Mouse (Mus musculus) midbrain, postnatal 0 days (tissue): ENCODE results near the gene Cbr1. TPM values are rescaled to one million over a fixed set of nuclear protein-coding genes. Genes with fewer than 3 reads are reported as not detected.
A peak's percentile ranks its signal among the peaks of the same experiment; 100 is the strongest.

Source experiments
- ATAC-seq: fragments of 200-750 bp; cut with Nextera tagmentation; 2 replicates; pipeline ENCODE4 v1.8.0; 2017; ENCODE audit warnings: moderate number of reproducible peaks, mild to moderate bottlenecking, moderate TSS enrichment, moderate library complexity; ENCODE audit not compliant: low FRiP score
- DNase-seq: peaks from one replicate; pipeline ENCODE4 v3.0.0-alpha.2; 2015; ENCODE audit warnings: low spot score
- H3K27ac ChIP-seq: fragments of 300-500 bp; sonication (generic); 2 replicates; pipeline ENCODE4 v1.5.1; 2014; ENCODE audit warnings: low read depth, mild to moderate bottlenecking, low read length, mixed read lengths
- H3K27me3 ChIP-seq: fragments of 300-500 bp; sonication (generic); 2 replicates; pipeline ENCODE4 v1.6.1; 2014; ENCODE audit warnings: low read length, control low read depth, mixed read lengths; ENCODE audit not compliant: insufficient read depth
- H3K36me3 ChIP-seq: fragments of 300-500 bp; sonication (generic); 2 replicates; pipeline ENCODE4 v1.6.1; 2014; ENCODE audit warnings: low read length, control low read depth, mixed read lengths; ENCODE audit not compliant: insufficient read depth
- H3K4me1 ChIP-seq: fragments of 300-500 bp; sonication (generic); 2 replicates; pipeline ENCODE4 v1.6.1; 2014; ENCODE audit warnings: mild to moderate bottlenecking, control low read depth, antibody characterized with exemption, low read length, mixed read lengths; ENCODE audit not compliant: insufficient read depth
- H3K4me2 ChIP-seq: fragments of 300-500 bp; sonication (generic); 2 replicates; pipeline ENCODE4 v1.6.1; 2014; ENCODE audit warnings: low read depth, mild to moderate bottlenecking, low read length, mixed read lengths; ENCODE audit not compliant: poor library complexity, severe bottlenecking
- H3K4me3 ChIP-seq: fragments of 300-500 bp; sonication (generic); 2 replicates; pipeline ENCODE4 v1.5.1; 2014; ENCODE audit warnings: low read depth, mild to moderate bottlenecking, low read length, moderate library complexity
- H3K9ac ChIP-seq: fragments of 300-500 bp; sonication (generic); replicated peaks from 2 replicates; pipeline ENCODE4 v1.6.1; 2014; ENCODE audit warnings: mild to moderate bottlenecking, low read length, moderate library complexity, mixed read lengths; ENCODE audit not compliant: poor library complexity, severe bottlenecking
- H3K9me3 ChIP-seq: fragments of 300-500 bp; sonication (generic); 2 replicates; pipeline ENCODE4 v1.6.1; 2016; ENCODE audit warnings: low read length, control low read depth
- CTCF ChIP-seq: IDR thresholded peaks from 2 replicates; pipeline ENCODE4 v1.5.1; 2016; ENCODE audit warnings: antibody characterized with exemption, mild to moderate bottlenecking
- WGBS: fragments of 180-500 bp; shearing (Covaris S2); extraction: QIAGEN DNeasy Blood & Tissue Kit; methylation state at CpG from one replicate; pipeline ENCODE4 v1.1.7; 2014; 5-methylcytosine and 5-hydroxymethylcytosine counted together
- polyA plus RNA-seq: library from polyadenylated mRNA; unstranded; fragments of >200 nt; fragmentation: Nextera tagmentation; extraction: Ambion mirVana; gene quantifications from 2 replicates; pipeline ENCODE4 v1.2.1, GENCODE M21; 2015
- total RNA-seq: library from RNA; depleted of rRNA; stranded (reverse); fragments of >200 nt; gene quantifications from 2 replicates; pipeline ENCODE4 v1.2.3, GENCODE M21; 2014

Gene Cbr1
- total and polyA plus RNA-seq, 2 experiments from 2014 or later = 103 to 111 TPM

DNA sequence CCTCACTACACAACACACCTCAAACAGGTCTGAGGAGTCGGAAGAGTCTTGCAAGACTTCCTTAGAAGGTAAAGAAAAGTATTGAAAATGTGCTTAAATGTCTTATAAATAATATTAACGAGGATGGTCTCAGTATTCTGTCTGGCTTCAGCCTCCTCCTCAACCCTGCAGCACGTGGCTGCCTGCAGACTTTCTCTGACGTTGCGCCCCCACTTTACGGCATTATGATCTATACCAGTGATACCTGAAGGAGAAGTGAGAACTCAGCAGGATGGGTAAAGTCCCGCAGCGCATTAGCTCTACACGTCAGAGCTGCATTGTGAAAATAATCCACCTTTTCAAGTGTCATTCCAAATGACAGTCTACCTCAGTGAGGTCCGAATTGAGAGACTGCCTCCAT is 11.2 kb upstream of the Cbr1 start:
- DNase-seq = no peak
- Histone ChIP-seq H3K27me3 (no peaks in the 10 kb centered on the region), H3K36me3 (peaks cover 59% of the 10 kb centered on the region), H3K27ac (no peak overlapping the region), H3K4me3 (no peak overlapping the region), H3K9me3 (no peaks in the 10 kb centered on the region), H3K9ac (no peak overlapping the region), H3K4me2 (no peak overlapping the region), H3K4me1 (no peaks in the 10 kb centered on the region)
- WGBS = 88% methylated on average over 10 of the region's 10 CpGs
- no peak for ATAC-seq
- no peak for TF ChIP-seq CTCF

DNA sequence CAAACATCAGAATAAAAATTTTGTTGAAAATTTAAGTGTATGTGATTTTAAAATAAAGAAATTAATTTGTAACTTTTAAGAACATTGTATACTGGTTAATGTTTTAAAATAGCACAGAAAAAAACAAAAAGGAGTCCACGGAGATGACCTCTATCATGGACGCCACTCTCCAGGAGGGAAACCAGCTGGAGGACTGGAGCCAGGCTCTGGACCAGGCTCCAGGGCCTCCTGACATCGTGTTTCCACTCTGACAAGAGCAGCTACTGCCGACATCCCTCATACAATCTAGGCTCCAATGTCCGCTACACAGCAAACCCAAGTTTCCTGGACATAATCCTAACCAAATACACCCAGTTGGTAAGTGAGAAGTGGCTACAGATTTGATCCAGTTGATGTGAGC is 9.9 kb upstream of the Cbr1 start:
- Histone ChIP-seq H3K4me3 (no peak overlapping the region), H3K9me3 (no peaks in the 10 kb centered on the region), H3K27ac (no peak overlapping the region), H3K4me1 (no peaks in the 10 kb centered on the region), H3K27me3 (no peaks in the 10 kb centered on the region), H3K9ac (no peak overlapping the region), H3K36me3 (peaks cover 46% of the 10 kb centered on the region), H3K4me2 (no peak overlapping the region)
- WGBS = 92% methylated on average over 5 of the region's 5 CpGs
- no peak for TF ChIP-seq CTCF
- ATAC-seq (no peak), DNase-seq (no peak)

DNA sequence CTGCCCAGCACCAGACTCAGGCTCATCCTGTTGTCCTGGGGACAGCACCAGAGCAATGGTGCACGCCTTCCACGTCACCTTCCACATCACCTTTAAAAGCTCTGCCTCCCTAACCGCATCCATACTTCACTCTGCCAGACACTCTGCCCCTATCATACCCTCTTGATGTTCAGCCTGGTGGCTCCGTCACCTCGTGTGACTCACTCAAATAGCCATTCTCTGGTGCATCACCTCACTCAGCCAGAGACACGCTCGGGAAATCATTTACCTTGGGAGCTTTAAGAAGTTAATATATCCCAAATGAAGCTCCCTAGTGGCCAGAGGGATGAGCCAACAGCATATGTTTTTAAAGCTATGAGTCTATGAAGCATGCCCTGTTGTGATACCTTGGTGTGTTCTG is 8.8 kb upstream of the Cbr1 start:
- Histone ChIP-seq H3K27me3 (no peaks in the 10 kb centered on the region), H3K4me1 (no peaks in the 10 kb centered on the region), H3K4me2 (no peak overlapping the region), H3K27ac (no peak overlapping the region), H3K36me3 (peaks cover 42% of the 10 kb centered on the region), H3K9ac (no peak overlapping the region), H3K4me3 (no peak overlapping the region), H3K9me3 (no peaks in the 10 kb centered on the region)
- TF ChIP-seq CTCF = no peak
- 94% methylated on average over 7 of the region's 7 CpGs for WGBS
- ATAC-seq (no peak), DNase-seq (no peak)

DNA sequence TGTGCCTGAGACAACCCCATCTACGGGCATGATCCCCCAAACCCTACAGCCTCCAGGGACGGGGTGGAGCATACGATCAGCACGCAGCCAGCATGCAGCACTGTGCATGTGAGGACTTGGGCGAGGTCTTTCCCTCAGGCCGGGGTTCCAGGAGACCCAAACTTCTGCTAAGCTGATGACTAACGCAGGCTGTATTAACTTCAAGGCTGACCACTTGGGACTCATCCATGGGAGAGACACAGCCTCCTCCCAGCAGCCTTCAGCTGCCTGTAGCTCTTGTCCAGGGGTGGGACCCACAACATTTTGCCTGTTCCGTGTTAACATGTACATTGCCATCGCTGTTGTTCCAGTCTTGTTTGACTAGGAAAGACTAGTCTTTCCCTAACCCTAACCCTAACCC is 8.1 kb upstream of the Cbr1 start:
- Histone ChIP-seq H3K4me1 (no peaks in the 10 kb centered on the region), H3K27ac (no peak overlapping the region), H3K9me3 (no peaks in the 10 kb centered on the region), H3K9ac (no peak overlapping the region), H3K4me2 (no peak overlapping the region), H3K4me3 (no peak overlapping the region), H3K27me3 (no peaks in the 10 kb centered on the region), H3K36me3 (peaks cover 41% of the 10 kb centered on the region)
- DNase-seq (no peak), ATAC-seq (no peak)
- TF ChIP-seq CTCF = no peak
- 97% methylated on average over 9 of the region's 9 CpGs for WGBS

DNA sequence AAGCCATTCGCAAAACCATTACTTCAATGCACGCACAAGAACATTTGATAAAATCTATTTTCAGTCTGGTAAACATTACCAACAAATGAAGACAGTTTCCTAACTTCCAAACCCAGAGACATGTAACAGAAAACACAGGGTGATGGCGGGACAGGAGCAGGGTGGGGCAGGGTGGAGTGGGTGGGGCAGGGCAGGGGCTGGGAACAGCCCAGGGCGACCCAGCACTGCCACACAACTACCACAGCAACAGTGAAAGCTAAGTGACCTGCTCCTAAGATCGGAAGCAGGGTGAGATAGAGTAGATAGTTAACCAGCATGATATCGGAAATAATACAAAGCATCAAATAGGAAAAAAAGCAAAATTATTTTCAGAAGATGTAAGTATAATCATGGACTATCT is 6.2 kb upstream of the Cbr1 start:
- no peaks in the 10 kb centered on the region for H3K9me3 ChIP-seq
- peaks cover 2% of the 10 kb centered on the region; the same call in 1 of the 2 replicates for H3K4me1 ChIP-seq
- no peak for TF ChIP-seq CTCF
- H3K4me2 ChIP-seq = no peak overlapping the region
- ATAC-seq = no peak
- H3K36me3 ChIP-seq = peaks cover 29% of the 10 kb centered on the region
- H3K4me3 ChIP-seq = no peak overlapping the region
- H3K27me3 ChIP-seq = no peaks in the 10 kb centered on the region
- no peak overlapping the region for H3K9ac ChIP-seq
- no peak for DNase-seq
- WGBS = 93% methylated on average over 6 of the region's 6 CpGs
- no peak overlapping the region for H3K27ac ChIP-seq

DNA sequence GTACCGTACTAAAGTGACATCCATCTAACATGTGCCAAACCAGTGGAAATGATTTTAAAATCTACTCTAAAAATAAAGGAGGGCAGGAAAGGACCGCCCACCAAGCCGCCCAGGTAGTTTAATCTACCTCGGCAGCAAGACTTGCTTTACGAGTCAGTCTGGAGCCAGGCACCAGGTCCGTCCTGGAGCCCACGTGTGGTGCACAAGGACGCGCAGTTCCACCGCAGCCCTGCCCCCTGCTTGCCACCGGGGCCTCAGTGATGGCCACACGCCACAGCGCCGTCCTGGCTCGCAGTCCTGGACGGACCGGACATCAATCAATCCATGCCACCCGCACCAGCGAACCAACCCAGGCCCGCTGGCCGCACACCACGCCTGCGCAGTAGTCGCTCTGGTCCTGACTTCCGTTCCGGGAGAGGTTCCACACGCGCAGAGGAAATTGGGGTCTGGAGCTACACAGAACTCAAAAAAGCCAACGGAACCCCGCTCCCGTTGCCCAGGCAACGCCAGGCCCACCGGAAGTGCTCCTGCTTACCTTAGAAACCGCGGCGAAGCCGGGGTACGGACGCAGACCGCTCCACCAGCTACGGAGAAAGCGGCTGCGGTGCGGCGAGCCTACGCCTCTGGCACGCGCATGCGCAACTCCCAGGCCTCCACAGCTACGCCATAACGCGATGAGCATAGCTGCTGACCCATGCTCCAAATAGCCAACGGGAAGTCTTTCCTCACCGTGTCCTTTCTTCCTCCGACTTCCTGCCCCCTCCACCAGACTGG is 2.0 kb upstream of the Cbr1 start, which contains the start of gene Setd4:
Setd4 (minus strand) TSS at position 625 of the 774 bp plus-strand sequence.
- no peaks in the 10 kb centered on the region; the same call in 1 of the 2 replicates for H3K27me3 ChIP-seq
- H3K36me3 ChIP-seq = peaks cover 5% of the 10 kb centered on the region; the same call in 1 of the 2 replicates
- peak within 1 kb of the TSS; percentile 58 for H3K4me3 ChIP-seq
- DNase-seq (peak; percentile 95), ATAC-seq (peak; percentile 89)
- peak within 1 kb of the TSS; percentile 89 for H3K27ac ChIP-seq
- H3K4me2 ChIP-seq = peak within 1 kb of the TSS; percentile 86
- WGBS = 2% methylated on average over 54 of the region's 55 CpGs
- H3K4me1 ChIP-seq = peaks cover 2% of the 10 kb centered on the region; the same call in 1 of the 2 replicates
- no peaks in the 10 kb centered on the region for H3K9me3 ChIP-seq
- H3K9ac ChIP-seq = peak within 1 kb of the TSS; percentile 72
- peak; percentile 36; the same call in 1 of the 2 replicates for TF ChIP-seq CTCF
